Mouse (Mus musculus): ENCODE data around the gene Krt6a. TPM values are rescaled to one million over a fixed set of nuclear protein-coding genes. Genes with fewer than 3 reads are reported as not detected.
"Not testable (repeated sequence)": the region's sequence is repeated elsewhere in the genome, so short reads cannot be mapped to it uniquely, and the experiment has no call there.

The Krt6a gene
- total RNA-seq (2021), result not detected in 2 replicates
- long read RNA-seq, result 0 reads

- no peak for DNase-seq
Observed at GRCm38 (mm10) chr15:101694207-101694606, at the start of gene Krt6a. Krt6a (minus strand) TSS chr15:101694307.

GRCm38 (mm10) chr15:101742711-101743110 lies 48.6 kb upstream of the Krt6a start, which contains the start of gene Krt71:
Krt71 (minus strand) TSS chr15:101743109.
- DNase-seq, result no peak

GRCm38 (mm10) chr15:101737786-101738185 lies 43.7 kb upstream of the Krt6a start:
- no peak for DNase-seq

- no peak for DNase-seq
Observed at GRCm38 (mm10) chr15:101730653-101731052, 36.5 kb upstream of the Krt6a start.

- no peak for DNase-seq
Observed at GRCm38 (mm10) chr15:101724686-101725085, 30.6 kb upstream of the Krt6a start.

- no peak for DNase-seq
Observed at GRCm38 (mm10) chr15:101715831-101716230, 21.7 kb upstream of the Krt6a start.

GRCm38 (mm10) chr15:101714356-101714755 lies 20.2 kb upstream of the Krt6a start:
- no peak for DNase-seq

GRCm38 (mm10) chr15:101713731-101714130 lies 19.6 kb upstream of the Krt6a start:
- DNase-seq, result no peak

GRCm38 (mm10) chr15:101712720-101713119 lies 18.6 kb upstream of the Krt6a start, which contains the start of gene Krt5:
Krt5 (minus strand) TSS chr15:101712898.
- DNase-seq, result no peak

- DNase-seq, result no peak
Observed at GRCm38 (mm10) chr15:101708683-101709082, 14.6 kb upstream of the Krt6a start.

GRCm38 (mm10) chr15:101707454-101707853 lies 13.3 kb upstream of the Krt6a start:
- no peak for DNase-seq

- no peak for DNase-seq
Observed at GRCm38 (mm10) chr15:101704066-101704465, 10.0 kb upstream of the Krt6a start.

- DNase-seq, result no peak
Observed at GRCm38 (mm10) chr15:101702380-101702779, 8.3 kb upstream of the Krt6a start.

GRCm38 (mm10) chr15:101699866-101700265 lies 5.8 kb upstream of the Krt6a start:
- no peak for DNase-seq

GRCm38 (mm10) chr15:101699192-101699591 lies 5.1 kb upstream of the Krt6a start:
- no peak for DNase-seq

GRCm38 (mm10) chr15:101697326-101698188 lies 3.5 kb upstream of the Krt6a start:
- no peak for DNase-seq

- not testable (repeated sequence) for DNase-seq
Observed at GRCm38 (mm10) chr15:101690460-101690859, 3.6 kb downstream of the Krt6a start.

GRCm38 (mm10) chr15:101688161-101688560 lies 5.9 kb downstream of the Krt6a start:
- no peak for DNase-seq

- DNase-seq, result no peak
Observed at GRCm38 (mm10) chr15:101680187-101680586, 13.9 kb downstream of the Krt6a start, which contains the start of gene Krt6b. Krt6b (minus strand) TSS chr15:101680287.

GRCm38 (mm10) chr15:101675978-101676377 lies 18.1 kb downstream of the Krt6a start:
- no peak for DNase-seq

- peak; percentile 19 for DNase-seq
Observed at GRCm38 (mm10) chr15:101652736-101653265, 41.3 kb downstream of the Krt6a start.

- no peak for DNase-seq
Observed at GRCm38 (mm10) chr15:101647280-101647679, 46.8 kb downstream of the Krt6a start, which contains the start of gene Gm5478. Gm5478 (minus strand) TSS chr15:101647380.
